Mouse (Mus musculus): ENCODE data around the gene Hoxa7. TPM values are rescaled to one million over a fixed set of nuclear protein-coding genes. Genes with fewer than 3 reads are reported as not detected.

Hoxa7 gene
- polyA plus RNA-seq, 1 experiment from 2014 or later = 90.8 TPM

DNA sequence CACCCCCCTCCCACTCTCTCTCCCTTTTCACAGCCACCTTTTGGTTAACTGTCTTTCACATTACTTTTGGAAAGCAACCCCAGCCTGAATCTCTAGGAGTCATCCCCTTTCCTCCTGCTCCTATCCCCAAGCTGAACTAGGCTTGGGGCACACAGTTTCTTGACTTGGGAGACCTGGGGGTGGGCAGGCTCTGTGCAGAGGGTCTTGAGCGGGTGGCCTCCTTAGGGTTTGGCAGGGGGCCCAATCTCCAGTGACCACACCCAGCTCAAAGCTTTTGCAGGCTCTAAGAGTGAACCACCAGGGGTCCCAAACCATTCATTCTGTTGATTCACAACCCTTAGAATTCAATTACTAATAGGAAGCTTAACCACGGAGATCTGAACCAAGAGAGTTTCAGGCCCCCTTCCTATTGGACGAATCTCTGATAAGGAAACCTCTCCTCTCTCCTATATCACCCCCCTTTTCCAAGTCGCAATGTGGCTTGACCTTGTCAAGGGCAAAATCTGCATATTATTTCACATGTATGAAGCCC lies 21.2 kb upstream of the Hoxa7 start:
- peak overlapping the region; percentile 40; the same call in 1 of the 2 replicates for H3K4me2 ChIP-seq (ENCODE audit: low read depth, low read length)
- ATAC-seq (ENCODE audit: low read depth) = no peak
- no peak overlapping the region for H3K9ac ChIP-seq (replicated peaks; ENCODE audit: low read depth, low read length)
- no peaks in the 10 kb centered on the region; the same call in 1 of the 2 replicates for H3K4me1 ChIP-seq (ENCODE audit: control insufficient read depth, insufficient read depth, low read length)
- peak overlapping the region; percentile 30; the same call in 1 of the 2 replicates for H3K4me3 ChIP-seq (ENCODE audit: low read depth, low read length)
- 7% methylated on average over 4 of the region's 4 CpGs for WGBS
- no peaks in the 10 kb centered on the region for H3K9me3 ChIP-seq (ENCODE audit: control insufficient read depth, low read length)
- no peak overlapping the region for H3K27ac ChIP-seq (ENCODE audit: low read depth, low read length)
- H3K36me3 ChIP-seq (ENCODE audit: control insufficient read depth, insufficient read depth, low read length) = no peaks in the 10 kb centered on the region
- peaks cover 29% of the 10 kb centered on the region for H3K27me3 ChIP-seq (ENCODE audit: control insufficient read depth, insufficient read depth, low read length)

DNA sequence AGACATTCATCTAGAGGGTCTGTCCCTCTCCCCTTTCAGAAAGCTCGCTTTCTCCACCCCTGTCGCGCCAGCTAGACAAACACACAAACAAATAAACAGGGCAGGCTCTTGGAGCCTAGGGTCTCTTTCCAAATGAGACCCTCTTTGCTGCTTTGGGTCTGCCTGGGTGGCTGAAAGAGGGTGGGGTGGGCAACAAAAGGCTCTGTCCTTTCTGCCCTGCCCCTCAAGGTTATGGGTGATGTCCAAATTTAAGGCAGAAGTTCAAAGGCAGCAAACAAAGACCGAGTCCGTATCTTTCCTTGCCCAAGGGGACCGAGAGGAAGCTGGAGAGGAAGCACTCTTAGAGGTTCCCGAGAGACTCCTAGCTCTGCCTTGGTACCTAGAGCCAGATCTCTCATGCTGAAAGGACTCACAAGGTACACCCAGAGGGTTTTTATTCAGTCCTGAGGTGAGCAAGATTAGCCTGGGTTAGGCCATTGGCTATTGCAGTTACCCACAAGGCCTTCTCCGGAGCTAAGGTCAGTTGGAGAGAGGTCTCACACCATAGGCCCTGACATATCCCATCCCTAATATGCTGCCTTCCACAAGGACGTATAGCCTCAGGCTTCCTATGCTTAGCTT lies 19.5 kb upstream of the Hoxa7 start:
- H3K4me1 ChIP-seq (ENCODE audit: control insufficient read depth, insufficient read depth, low read length) = no peaks in the 10 kb centered on the region; the same call in 1 of the 2 replicates
- 7% methylated on average over 9 of the region's 9 CpGs for WGBS
- peak overlapping the region; percentile 90 for H3K4me2 ChIP-seq (ENCODE audit: low read depth, low read length)
- no peaks in the 10 kb centered on the region for H3K36me3 ChIP-seq (ENCODE audit: control insufficient read depth, insufficient read depth, low read length)
- H3K9ac ChIP-seq (replicated peaks; ENCODE audit: low read depth, low read length) = peak overlapping the region; percentile 74; the same call in 1 of the 2 replicates
- H3K9me3 ChIP-seq (ENCODE audit: control insufficient read depth, low read length) = no peaks in the 10 kb centered on the region
- no peak for ATAC-seq (ENCODE audit: low read depth)
- peak overlapping the region; percentile 96 for H3K27ac ChIP-seq (ENCODE audit: low read depth, low read length)
- peaks cover 27% of the 10 kb centered on the region for H3K27me3 ChIP-seq (ENCODE audit: control insufficient read depth, insufficient read depth, low read length)
- peak overlapping the region; percentile 57; the same call in 1 of the 2 replicates for H3K4me3 ChIP-seq (ENCODE audit: low read depth, low read length)

DNA sequence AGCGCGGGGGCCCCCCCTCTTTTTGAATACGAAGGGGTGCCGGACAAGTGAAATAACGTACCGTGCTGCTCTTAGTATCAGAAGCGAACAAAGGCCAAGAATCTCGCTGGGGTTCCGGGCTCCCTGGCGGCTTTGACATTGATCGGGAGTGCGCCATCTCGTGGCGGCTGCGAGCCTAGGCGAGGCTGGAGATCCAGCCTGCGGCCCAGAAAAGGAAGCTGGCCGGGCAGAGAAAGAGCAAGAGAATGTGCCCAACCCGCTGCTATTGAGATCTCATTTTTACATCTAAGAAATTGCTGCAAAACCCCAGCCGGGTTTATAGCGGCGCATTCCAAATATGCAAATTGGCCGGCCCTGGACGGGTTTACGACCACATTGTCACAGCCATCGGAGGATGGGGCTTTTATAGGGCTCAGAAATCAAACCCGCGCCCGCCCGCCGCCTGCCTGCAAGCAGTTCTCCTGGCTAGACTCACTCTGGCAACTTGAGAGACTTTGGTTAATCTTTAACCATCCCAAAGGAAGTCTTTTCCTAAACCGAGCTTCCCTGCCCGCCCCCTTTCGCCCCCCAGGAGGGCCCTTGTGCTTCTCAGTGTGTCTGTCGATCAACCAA lies 18.8 kb upstream of the Hoxa7 start, which contains the start of gene Hoxa10:
Gene Hoxa10, minus strand, starts transcription at position 466 of the 612 bp plus-strand sequence.
- no peaks in the 10 kb centered on the region for H3K36me3 ChIP-seq (ENCODE audit: control insufficient read depth, insufficient read depth, low read length)
- peak within 1 kb of the TSS; percentile 74 for H3K9ac ChIP-seq (replicated peaks; ENCODE audit: low read depth, low read length)
- no peaks in the 10 kb centered on the region; the same call in 1 of the 2 replicates for H3K4me1 ChIP-seq (ENCODE audit: control insufficient read depth, insufficient read depth, low read length)
- H3K27ac ChIP-seq (ENCODE audit: low read depth, low read length) = peak within 1 kb of the TSS; percentile 96
- peak; percentile 66 for ATAC-seq (ENCODE audit: low read depth)
- no peaks in the 10 kb centered on the region for H3K9me3 ChIP-seq (ENCODE audit: control insufficient read depth, low read length)
- 2% methylated on average over 35 of the region's 35 CpGs for WGBS
- H3K4me2 ChIP-seq (ENCODE audit: low read depth, low read length) = peak within 1 kb of the TSS; percentile 90
- H3K27me3 ChIP-seq (ENCODE audit: control insufficient read depth, insufficient read depth, low read length) = peaks cover 23% of the 10 kb centered on the region
- H3K4me3 ChIP-seq (ENCODE audit: low read depth, low read length) = peak within 1 kb of the TSS; percentile 57

DNA sequence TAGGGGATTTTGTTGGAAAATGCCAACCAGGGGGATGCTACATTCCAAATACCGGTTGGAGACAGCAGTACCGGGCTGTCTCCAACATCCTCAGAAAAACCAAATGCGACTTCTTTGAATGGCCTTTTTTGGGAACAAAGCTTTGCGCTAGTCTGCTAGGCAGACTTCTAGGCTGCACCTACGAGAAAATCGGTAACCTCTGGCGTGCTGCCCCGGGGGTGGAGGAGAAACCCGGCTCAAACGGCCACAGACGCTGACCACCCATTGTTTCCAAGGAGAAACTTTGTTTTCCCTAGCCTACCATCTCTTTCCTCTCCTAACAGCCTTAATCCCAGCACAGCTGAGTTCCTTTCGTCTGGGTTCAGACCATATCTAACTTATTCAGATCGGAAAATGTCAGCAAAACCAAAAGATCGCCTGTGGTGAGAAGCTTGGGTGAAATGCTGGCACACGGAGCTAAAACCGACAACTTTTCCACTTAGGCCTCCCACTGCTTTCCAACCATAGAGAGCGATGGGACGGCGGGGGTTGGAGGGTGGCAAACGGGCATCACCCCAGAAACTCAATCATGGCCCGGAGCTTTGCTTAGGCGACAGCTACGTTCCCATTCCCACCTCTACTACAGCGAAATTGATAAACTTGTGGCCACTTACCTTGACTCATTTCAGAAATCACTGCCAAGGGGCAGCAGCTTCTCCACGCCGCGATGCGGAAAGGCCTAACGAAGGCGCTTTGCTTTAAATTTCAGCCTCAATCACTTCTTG lies 18.2 kb upstream of the Hoxa7 start:
- ATAC-seq (ENCODE audit: low read depth) = no peak
- H3K4me1 ChIP-seq (ENCODE audit: control insufficient read depth, insufficient read depth, low read length) = no peaks in the 10 kb centered on the region; the same call in 1 of the 2 replicates
- no peaks in the 10 kb centered on the region for H3K36me3 ChIP-seq (ENCODE audit: control insufficient read depth, insufficient read depth, low read length)
- WGBS = 1% methylated on average over 30 of the region's 30 CpGs
- peak overlapping the region; percentile 74 for H3K9ac ChIP-seq (replicated peaks; ENCODE audit: low read depth, low read length)
- peaks cover 18% of the 10 kb centered on the region for H3K27me3 ChIP-seq (ENCODE audit: control insufficient read depth, insufficient read depth, low read length)
- H3K9me3 ChIP-seq (ENCODE audit: control insufficient read depth, low read length) = no peaks in the 10 kb centered on the region
- H3K4me2 ChIP-seq (ENCODE audit: low read depth, low read length) = peak overlapping the region; percentile 90
- H3K4me3 ChIP-seq (ENCODE audit: low read depth, low read length) = peak overlapping the region; percentile 57
- peak overlapping the region; percentile 96 for H3K27ac ChIP-seq (ENCODE audit: low read depth, low read length)

DNA sequence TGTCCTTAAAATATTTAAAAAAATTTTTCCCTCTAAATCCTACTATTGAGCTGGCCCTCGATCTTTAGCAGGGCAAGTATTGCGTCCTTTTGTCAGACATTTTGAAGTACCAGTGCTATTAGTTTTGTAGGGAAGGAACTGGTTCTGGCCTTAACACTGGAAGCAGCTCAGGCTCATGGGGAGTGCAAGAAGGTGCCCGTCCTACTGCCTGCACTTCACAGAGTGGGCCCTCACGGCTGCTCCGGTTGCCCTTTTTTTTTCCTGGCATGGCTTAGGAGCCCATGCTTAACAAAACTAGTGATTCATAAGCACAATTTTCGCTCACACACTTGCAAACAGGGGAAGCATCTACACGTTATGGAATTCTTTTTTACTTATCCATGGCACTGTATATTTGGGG lies 17.3 kb upstream of the Hoxa7 start:
- H3K27ac ChIP-seq (ENCODE audit: low read depth, low read length) = peak overlapping the region; percentile 22; the same call in 1 of the 2 replicates
- H3K4me1 ChIP-seq (ENCODE audit: control insufficient read depth, insufficient read depth, low read length) = no peaks in the 10 kb centered on the region; the same call in 1 of the 2 replicates
- 4% methylated on average over 7 of the region's 7 CpGs for WGBS
- peak overlapping the region; percentile 90 for H3K4me2 ChIP-seq (ENCODE audit: low read depth, low read length)
- ATAC-seq (ENCODE audit: low read depth) = no peak
- H3K27me3 ChIP-seq (ENCODE audit: control insufficient read depth, insufficient read depth, low read length) = peaks cover 18% of the 10 kb centered on the region
- no peaks in the 10 kb centered on the region for H3K9me3 ChIP-seq (ENCODE audit: control insufficient read depth, low read length)
- H3K9ac ChIP-seq (replicated peaks; ENCODE audit: low read depth, low read length) = peak overlapping the region; percentile 64
- H3K4me3 ChIP-seq (ENCODE audit: low read depth, low read length) = peak overlapping the region; percentile 57
- H3K36me3 ChIP-seq (ENCODE audit: control insufficient read depth, insufficient read depth, low read length) = no peaks in the 10 kb centered on the region

DNA sequence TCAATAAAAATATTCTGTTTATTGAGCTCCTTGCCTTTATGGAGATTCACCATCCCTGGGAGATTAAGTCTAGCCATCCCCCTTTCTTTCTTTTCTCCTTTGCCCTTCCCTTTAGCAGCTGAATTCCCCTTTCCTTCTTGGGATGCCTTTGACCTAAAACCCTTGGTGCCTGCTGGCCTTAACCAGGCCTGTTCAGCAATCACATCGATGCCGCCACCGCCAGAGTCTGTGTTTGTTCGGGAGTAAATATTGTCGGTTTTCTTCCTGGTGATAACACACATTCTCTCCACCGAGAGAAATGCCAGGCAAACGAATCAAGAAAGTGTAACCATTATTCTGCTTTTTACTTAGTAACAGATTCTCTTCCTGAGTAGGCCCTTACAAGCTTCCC lies 16.5 kb upstream of the Hoxa7 start:
- Histone ChIP-seq H3K9ac (replicated peaks; ENCODE audit: low read depth, low read length) (peak overlapping the region; percentile 62), H3K4me1 (ENCODE audit: control insufficient read depth, insufficient read depth, low read length) (no peaks in the 10 kb centered on the region; the same call in 1 of the 2 replicates), H3K4me2 (ENCODE audit: low read depth, low read length) (peak overlapping the region; percentile 90), H3K9me3 (ENCODE audit: control insufficient read depth, low read length) (no peaks in the 10 kb centered on the region), H3K27ac (ENCODE audit: low read depth, low read length) (peak overlapping the region; percentile 56), H3K36me3 (ENCODE audit: control insufficient read depth, insufficient read depth, low read length) (no peaks in the 10 kb centered on the region), H3K4me3 (ENCODE audit: low read depth, low read length) (peak overlapping the region; percentile 57), H3K27me3 (ENCODE audit: control insufficient read depth, insufficient read depth, low read length) (peaks cover 14% of the 10 kb centered on the region)
- 8% methylated on average over 7 of the region's 7 CpGs for WGBS
- no peak for ATAC-seq (ENCODE audit: low read depth)

DNA sequence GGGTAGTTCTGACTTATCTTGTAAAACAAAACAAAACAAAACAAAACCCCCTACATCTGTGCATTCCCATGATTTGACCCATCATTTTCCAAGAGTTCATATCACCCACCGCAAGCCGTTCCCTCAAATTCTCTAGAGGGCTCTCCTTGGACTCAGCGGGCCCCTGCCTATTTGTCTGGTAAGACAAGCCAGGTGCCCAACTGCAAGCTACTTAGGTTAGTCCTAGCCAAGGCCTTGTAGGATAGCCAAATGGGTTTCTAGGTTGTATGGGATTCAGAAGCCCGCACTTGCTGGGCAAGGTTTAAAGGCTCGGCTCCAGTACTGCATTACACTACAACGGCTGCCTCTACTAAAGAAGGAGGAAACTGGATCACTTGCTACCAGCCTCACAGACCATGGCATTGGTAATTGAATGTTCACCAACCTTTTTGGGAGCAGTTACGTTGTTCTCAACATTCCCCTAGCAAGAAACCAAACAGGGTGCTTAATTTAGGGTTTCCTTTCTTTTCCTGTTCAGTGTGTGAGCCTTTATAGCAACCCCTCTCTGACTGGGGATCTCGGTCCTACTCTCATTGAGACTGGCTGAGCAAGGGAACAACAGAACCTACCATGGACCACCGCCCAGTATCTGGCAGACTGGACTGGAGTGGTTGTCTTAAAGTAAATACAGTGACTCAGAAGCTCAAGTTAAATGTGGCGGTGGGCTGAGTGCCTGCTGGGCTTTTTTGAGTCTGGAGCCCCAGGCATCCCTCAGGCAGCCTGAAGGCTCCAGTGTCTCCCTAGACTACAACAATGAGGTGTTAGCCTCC lies 15.9 kb upstream of the Hoxa7 start:
- Histone ChIP-seq H3K9me3 (ENCODE audit: control insufficient read depth, low read length) (no peaks in the 10 kb centered on the region), H3K9ac (replicated peaks; ENCODE audit: low read depth, low read length) (peak overlapping the region; percentile 62), H3K4me1 (ENCODE audit: control insufficient read depth, insufficient read depth, low read length) (peaks cover 3% of the 10 kb centered on the region; the same call in 1 of the 2 replicates), H3K27ac (ENCODE audit: low read depth, low read length) (peak overlapping the region; percentile 56), H3K4me3 (ENCODE audit: low read depth, low read length) (peak overlapping the region; percentile 57), H3K36me3 (ENCODE audit: control insufficient read depth, insufficient read depth, low read length) (no peaks in the 10 kb centered on the region), H3K4me2 (ENCODE audit: low read depth, low read length) (peak overlapping the region; percentile 90), H3K27me3 (ENCODE audit: control insufficient read depth, insufficient read depth, low read length) (peaks cover 10% of the 10 kb centered on the region)
- ATAC-seq (ENCODE audit: low read depth) = no peak
- 11% methylated on average over 10 of the region's 10 CpGs for WGBS

DNA sequence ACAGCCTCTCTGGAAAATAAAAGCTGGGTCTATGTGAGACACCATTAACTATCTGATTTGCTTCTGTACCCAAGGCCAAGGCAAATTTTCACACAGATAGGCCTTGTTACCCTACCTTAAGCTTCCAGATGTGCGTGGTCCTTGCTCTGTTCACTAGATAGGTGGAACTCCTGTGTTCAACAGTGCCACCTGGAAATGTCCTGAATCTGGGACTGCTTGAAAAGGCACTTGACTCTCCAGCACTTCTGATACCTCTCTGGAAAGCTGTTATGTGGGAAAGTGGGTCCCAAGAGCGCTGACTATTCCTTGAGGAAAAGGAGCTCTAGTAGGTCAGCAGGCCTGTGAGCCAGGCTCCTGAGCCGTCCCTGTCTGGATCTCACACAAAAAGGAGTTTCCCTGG lies 15.2 kb upstream of the Hoxa7 start:
- WGBS = 14% methylated on average over 3 of the region's 3 CpGs
- Histone ChIP-seq H3K36me3 (ENCODE audit: control insufficient read depth, insufficient read depth, low read length) (no peaks in the 10 kb centered on the region), H3K9ac (replicated peaks; ENCODE audit: low read depth, low read length) (peak overlapping the region; percentile 62; the same call in 1 of the 2 replicates), H3K4me2 (ENCODE audit: low read depth, low read length) (peak overlapping the region; percentile 90), H3K4me3 (ENCODE audit: low read depth, low read length) (peak overlapping the region; percentile 57), H3K27me3 (ENCODE audit: control insufficient read depth, insufficient read depth, low read length) (peaks cover 4% of the 10 kb centered on the region; the same call in 1 of the 2 replicates), H3K4me1 (ENCODE audit: control insufficient read depth, insufficient read depth, low read length) (peaks cover 3% of the 10 kb centered on the region; the same call in 1 of the 2 replicates), H3K9me3 (ENCODE audit: control insufficient read depth, low read length) (no peaks in the 10 kb centered on the region), H3K27ac (ENCODE audit: low read depth, low read length) (peak overlapping the region; percentile 36; the same call in 1 of the 2 replicates)
- ATAC-seq (ENCODE audit: low read depth) = no peak
